Mouse (Mus musculus): Measurements from ENCODE around the gene Fhl2. TPM values are rescaled to one million over a fixed set of nuclear protein-coding genes. Genes with fewer than 3 reads are reported as not detected.
A peak's percentile ranks its signal among the peaks of the same experiment; 100 is the strongest.
"Not testable (repeated sequence)": the region's sequence is repeated elsewhere in the genome, so short reads cannot be mapped to it uniquely, and the experiment has no call there.

The Fhl2 gene
- polyA plus RNA-seq, 1 experiment from 2014 or later = 31.2 TPM

GRCm38 (mm10) chr1:43199867-43200240 is 3.1 kb upstream of the Fhl2 start:
- WGBS = 41% methylated on average over 3 of the region's 3 CpGs
- H3K4me2 ChIP-seq (ENCODE audit: low read depth, low read length) = no peak overlapping the region

GRCm38 (mm10) chr1:43199210-43199866 is 2.6 kb upstream of the Fhl2 start:
- Histone ChIP-seq H3K9ac (ENCODE audit: low read length) (no peak overlapping the region), H3K4me1 (replicated peaks; ENCODE audit: control insufficient read depth, insufficient read depth, low read length) (no peaks in the 10 kb centered on the region), H3K9me3 (ENCODE audit: control insufficient read depth, low read length) (no peaks in the 10 kb centered on the region), H3K4me3 (ENCODE audit: low read length) (no peak overlapping the region), H3K36me3 (ENCODE audit: control insufficient read depth, insufficient read depth, low read length) (no peaks in the 10 kb centered on the region), H3K4me2 (ENCODE audit: low read depth, low read length) (no peak overlapping the region), H3K27me3 (ENCODE audit: control insufficient read depth, insufficient read depth, low read depth, low read length) (no peaks in the 10 kb centered on the region), H3K27ac (ENCODE audit: low read length) (no peak overlapping the region)
- ATAC-seq (ENCODE audit: low read depth) = no peak
- 63% methylated on average over 3 of the region's 3 CpGs for WGBS

More at GRCm38 (mm10) chr1:43199867-43200240, 3.1 kb upstream of the Fhl2 start:
- no peak for ATAC-seq (ENCODE audit: low read depth)
- no peaks in the 10 kb centered on the region for H3K9me3 ChIP-seq (ENCODE audit: control insufficient read depth, low read length)
- no peak overlapping the region for H3K27ac ChIP-seq (ENCODE audit: low read length)
- no peak overlapping the region for H3K9ac ChIP-seq (ENCODE audit: low read length)
- H3K36me3 ChIP-seq (ENCODE audit: control insufficient read depth, insufficient read depth, low read length) = no peaks in the 10 kb centered on the region
- no peak overlapping the region for H3K4me3 ChIP-seq (ENCODE audit: low read length)
- no peaks in the 10 kb centered on the region for H3K27me3 ChIP-seq (ENCODE audit: control insufficient read depth, insufficient read depth, low read depth, low read length)
- no peaks in the 10 kb centered on the region for H3K4me1 ChIP-seq (replicated peaks; ENCODE audit: control insufficient read depth, insufficient read depth, low read length)

GRCm38 (mm10) chr1:43196059-43196458 is 725 bp downstream of the Fhl2 start:
- H3K27ac ChIP-seq (ENCODE audit: low read length) = no peak overlapping the region
- H3K4me2 ChIP-seq (ENCODE audit: low read depth, low read length) = no peak overlapping the region
- WGBS = 13% methylated on average over 1 of the region's 1 CpGs
- H3K36me3 ChIP-seq (ENCODE audit: control insufficient read depth, insufficient read depth, low read length) = no peaks in the 10 kb centered on the region
- H3K4me3 ChIP-seq (ENCODE audit: low read length) = no peak overlapping the region
- ATAC-seq (ENCODE audit: low read depth) = no peak
- H3K9ac ChIP-seq (ENCODE audit: low read length) = no peak overlapping the region
- H3K4me1 ChIP-seq (replicated peaks; ENCODE audit: control insufficient read depth, insufficient read depth, low read length) = no peaks in the 10 kb centered on the region
- H3K27me3 ChIP-seq (ENCODE audit: control insufficient read depth, insufficient read depth, low read depth, low read length) = no peaks in the 10 kb centered on the region
- no peaks in the 10 kb centered on the region for H3K9me3 ChIP-seq (ENCODE audit: control insufficient read depth, low read length)

- no peak for ATAC-seq (ENCODE audit: low read depth)
- H3K27ac ChIP-seq (ENCODE audit: low read length) = no peak overlapping the region
- no peaks in the 10 kb centered on the region for H3K36me3 ChIP-seq (ENCODE audit: control insufficient read depth, insufficient read depth, low read length)
- no peak overlapping the region for H3K4me2 ChIP-seq (ENCODE audit: low read depth, low read length)
- no peaks in the 10 kb centered on the region for H3K27me3 ChIP-seq (ENCODE audit: control insufficient read depth, insufficient read depth, low read depth, low read length)
- H3K4me3 ChIP-seq (ENCODE audit: low read length) = no peak overlapping the region
- no peaks in the 10 kb centered on the region for H3K9me3 ChIP-seq (ENCODE audit: control insufficient read depth, low read length)
- H3K9ac ChIP-seq (ENCODE audit: low read length) = no peak overlapping the region
- 93% methylated on average over 6 of the region's 6 CpGs for WGBS
- H3K4me1 ChIP-seq (replicated peaks; ENCODE audit: control insufficient read depth, insufficient read depth, low read length) = no peaks in the 10 kb centered on the region
Measured at GRCm38 (mm10) chr1:43193423-43193822, 3.4 kb downstream of the Fhl2 start.

- Histone ChIP-seq H3K27me3 (ENCODE audit: control insufficient read depth, insufficient read depth, low read depth, low read length) (no peaks in the 10 kb centered on the region), H3K9me3 (ENCODE audit: control insufficient read depth, low read length) (no peaks in the 10 kb centered on the region), H3K4me1 (replicated peaks; ENCODE audit: control insufficient read depth, insufficient read depth, low read length) (no peaks in the 10 kb centered on the region), H3K9ac (ENCODE audit: low read length) (no peak overlapping the region), H3K36me3 (ENCODE audit: control insufficient read depth, insufficient read depth, low read length) (no peaks in the 10 kb centered on the region), H3K4me3 (ENCODE audit: low read length) (no peak overlapping the region), H3K27ac (ENCODE audit: low read length) (no peak overlapping the region), H3K4me2 (ENCODE audit: low read depth, low read length) (no peak overlapping the region)
- 80% methylated on average over 10 of the region's 10 CpGs for WGBS
- ATAC-seq (ENCODE audit: low read depth) = no peak
Measured at GRCm38 (mm10) chr1:43192471-43192870, 4.3 kb downstream of the Fhl2 start.

GRCm38 (mm10) chr1:43191078-43191477 is 5.7 kb downstream of the Fhl2 start:
- Histone ChIP-seq H3K4me2 (ENCODE audit: low read depth, low read length) (no peak overlapping the region), H3K4me3 (ENCODE audit: low read length) (no peak overlapping the region), H3K4me1 (replicated peaks; ENCODE audit: control insufficient read depth, insufficient read depth, low read length) (no peaks in the 10 kb centered on the region), H3K27ac (ENCODE audit: low read length) (no peak overlapping the region), H3K9ac (ENCODE audit: low read length) (no peak overlapping the region), H3K27me3 (ENCODE audit: control insufficient read depth, insufficient read depth, low read depth, low read length) (no peaks in the 10 kb centered on the region), H3K9me3 (ENCODE audit: control insufficient read depth, low read length) (no peaks in the 10 kb centered on the region), H3K36me3 (ENCODE audit: control insufficient read depth, insufficient read depth, low read length) (no peaks in the 10 kb centered on the region)
- 76% methylated on average over 8 of the region's 8 CpGs for WGBS
- no peak for ATAC-seq (ENCODE audit: low read depth)

GRCm38 (mm10) chr1:43188893-43189292 is 7.9 kb downstream of the Fhl2 start:
- H3K9me3 ChIP-seq (ENCODE audit: control insufficient read depth, low read length); H3K27ac ChIP-seq (ENCODE audit: low read length); H3K9ac ChIP-seq (ENCODE audit: low read length); H3K27me3 ChIP-seq (ENCODE audit: control insufficient read depth, insufficient read depth, low read depth, low read length); H3K4me2 ChIP-seq (ENCODE audit: low read depth, low read length); H3K36me3 ChIP-seq (ENCODE audit: control insufficient read depth, insufficient read depth, low read length); H3K4me1 ChIP-seq (replicated peaks; ENCODE audit: control insufficient read depth, insufficient read depth, low read length); ATAC-seq (ENCODE audit: low read depth); H3K4me3 ChIP-seq (ENCODE audit: low read length): not testable (repeated sequence)
- WGBS = 97% methylated on average over 11 of the region's 16 CpGs

GRCm38 (mm10) chr1:43186334-43186733 is 10.4 kb downstream of the Fhl2 start:
- ATAC-seq (ENCODE audit: low read depth) = no peak
- no peaks in the 10 kb centered on the region for H3K27me3 ChIP-seq (ENCODE audit: control insufficient read depth, insufficient read depth, low read depth, low read length)
- no peak overlapping the region for H3K4me2 ChIP-seq (ENCODE audit: low read depth, low read length)
- 23% methylated on average over 7 of the region's 7 CpGs for WGBS
- no peak overlapping the region for H3K9ac ChIP-seq (ENCODE audit: low read length)
- H3K27ac ChIP-seq (ENCODE audit: low read length) = no peak overlapping the region
- H3K4me3 ChIP-seq (ENCODE audit: low read length) = no peak overlapping the region
- H3K9me3 ChIP-seq (ENCODE audit: control insufficient read depth, low read length) = no peaks in the 10 kb centered on the region
- no peaks in the 10 kb centered on the region for H3K4me1 ChIP-seq (replicated peaks; ENCODE audit: control insufficient read depth, insufficient read depth, low read length)
- H3K36me3 ChIP-seq (ENCODE audit: control insufficient read depth, insufficient read depth, low read length) = no peaks in the 10 kb centered on the region

- 62% methylated on average over 6 of the region's 6 CpGs for WGBS
- no peak overlapping the region for H3K9ac ChIP-seq (ENCODE audit: low read length)
Measured at GRCm38 (mm10) chr1:43180912-43181311, 15.9 kb downstream of the Fhl2 start.

GRCm38 (mm10) chr1:43178780-43179179 is 18.0 kb downstream of the Fhl2 start:
- H3K4me2 ChIP-seq (ENCODE audit: low read depth, low read length) = no peak overlapping the region
- H3K27me3 ChIP-seq (ENCODE audit: control insufficient read depth, insufficient read depth, low read depth, low read length) = no peaks in the 10 kb centered on the region
- no peak overlapping the region for H3K9ac ChIP-seq (ENCODE audit: low read length)
- no peaks in the 10 kb centered on the region for H3K9me3 ChIP-seq (ENCODE audit: control insufficient read depth, low read length)
- H3K27ac ChIP-seq (ENCODE audit: low read length) = 0 out of 2 replicates have a peak overlapping the region, but pooled peaks have one; percentile 10
- H3K4me3 ChIP-seq (ENCODE audit: low read length) = no peak overlapping the region
- H3K36me3 ChIP-seq (ENCODE audit: control insufficient read depth, insufficient read depth, low read length) = no peaks in the 10 kb centered on the region
- ATAC-seq (ENCODE audit: low read depth) = no peak
- H3K4me1 ChIP-seq (replicated peaks; ENCODE audit: control insufficient read depth, insufficient read depth, low read length) = 0 out of 2 replicates have a peak, but pooled peaks cover 4% of the 10 kb centered on the region
- WGBS = 65% methylated on average over 1 of the region's 1 CpGs

More at GRCm38 (mm10) chr1:43180912-43181311, 15.9 kb downstream of the Fhl2 start:
- Histone ChIP-seq H3K4me3 (ENCODE audit: low read length) (no peak overlapping the region), H3K9me3 (ENCODE audit: control insufficient read depth, low read length) (no peaks in the 10 kb centered on the region), H3K27ac (ENCODE audit: low read length) (no peak overlapping the region), H3K27me3 (ENCODE audit: control insufficient read depth, insufficient read depth, low read depth, low read length) (no peaks in the 10 kb centered on the region), H3K4me2 (ENCODE audit: low read depth, low read length) (no peak overlapping the region), H3K36me3 (ENCODE audit: control insufficient read depth, insufficient read depth, low read length) (no peaks in the 10 kb centered on the region), H3K4me1 (replicated peaks; ENCODE audit: control insufficient read depth, insufficient read depth, low read length) (0 out of 2 replicates have a peak, but pooled peaks cover 4% of the 10 kb centered on the region)
- no peak for ATAC-seq (ENCODE audit: low read depth)
